Mouse (Mus musculus) hindbrain, postnatal 0 days (tissue): ENCODE measurements at regions not wholly inside any gene's neighbourhood (a gene's known extent, or its start where the extent isn't known, plus 50 kb on each side); places are given as distances from the start of the nearest gene placed in this dataset.

ENCODE experiments used
- ATAC-seq: fragments of 200-750 bp; cut with Nextera tagmentation; 2 replicates; pipeline ENCODE4 v1.8.0; 2017; ENCODE audit warnings: mild to moderate bottlenecking, moderate TSS enrichment, moderate library complexity
- DNase-seq: peaks from one replicate; pipeline ENCODE4 v3.0.0-alpha.2; 2015; ENCODE audit warnings: low spot score
- H3K27ac ChIP-seq: fragments of 300-500 bp; sonication (generic); 2 replicates; pipeline ENCODE4 v1.5.1; 2014; ENCODE audit warnings: mild to moderate bottlenecking
- H3K27me3 ChIP-seq: fragments of 300-500 bp; sonication (generic); 2 replicates; pipeline ENCODE4 v1.6.1; 2014; ENCODE audit warnings: low read length, mixed read lengths; ENCODE audit not compliant: insufficient read depth
- H3K36me3 ChIP-seq: fragments of 300-500 bp; sonication (generic); 2 replicates; pipeline ENCODE4 v1.6.1; 2014; ENCODE audit warnings: low read length, mixed read lengths; ENCODE audit not compliant: insufficient read depth
- H3K4me1 ChIP-seq: fragments of 300-500 bp; sonication (generic); 2 replicates; pipeline ENCODE4 v1.6.1; 2014; ENCODE audit warnings: antibody characterized with exemption, low read length, mixed read lengths; ENCODE audit not compliant: insufficient read depth
- H3K4me2 ChIP-seq: fragments of 300-500 bp; sonication (generic); 2 replicates; pipeline ENCODE4 v1.6.1; 2014; ENCODE audit warnings: low read depth, mild to moderate bottlenecking, low read length, moderate library complexity, mixed read lengths
- H3K4me3 ChIP-seq: fragments of 300-500 bp; sonication (generic); 2 replicates; pipeline ENCODE4 v1.5.1; 2014; ENCODE audit warnings: low read length
- H3K9ac ChIP-seq: fragments of 300-500 bp; sonication (generic); replicated peaks from 2 replicates; pipeline ENCODE4 v1.6.1; 2014; ENCODE audit warnings: mild to moderate bottlenecking, low read length, moderate library complexity, mixed read lengths
- H3K9me3 ChIP-seq: fragments of 300-500 bp; sonication (generic); 2 replicates; pipeline ENCODE4 v1.6.1; 2016; ENCODE audit warnings: low read length, mixed read lengths
- CTCF ChIP-seq: IDR thresholded peaks from 2 replicates; pipeline ENCODE4 v1.5.1; 2016; ENCODE audit warnings: antibody characterized with exemption, control low read depth, low read depth
- WGBS: fragments of 180-500 bp; shearing (Covaris S2); extraction: QIAGEN DNeasy Blood & Tissue Kit; methylation state at CpG from one replicate; pipeline ENCODE4 v1.1.7; 2014; 5-methylcytosine and 5-hydroxymethylcytosine counted together

- TF ChIP-seq CTCF: no peak
- H3K4me2 ChIP-seq: no peak overlapping the region
- H3K9ac ChIP-seq: no peak overlapping the region
- no peak overlapping the region for H3K4me3 ChIP-seq
- H3K9me3 ChIP-seq: no peaks in the 10 kb centered on the region
- no peak for ATAC-seq
- H3K27me3 ChIP-seq: no peaks in the 10 kb centered on the region
- no peaks in the 10 kb centered on the region for H3K36me3 ChIP-seq
- no peak for DNase-seq
- 47% methylated on average over 4 of the region's 4 CpGs for WGBS
- no peak overlapping the region for H3K27ac ChIP-seq
- no peaks in the 10 kb centered on the region for H3K4me1 ChIP-seq
These were observed 200.6 kb upstream of the Tas2r119 start for GRCm38 (mm10) chr15:31976461-31976860.

GRCm38 (mm10) chr15:31977563-31977962, 199.5 kb upstream of the Tas2r119 start:
- no peak overlapping the region for H3K27ac ChIP-seq
- no peak overlapping the region for H3K4me2 ChIP-seq
- H3K9me3 ChIP-seq: no peaks in the 10 kb centered on the region
- DNase-seq (no peak), ATAC-seq (no peak)
- H3K27me3 ChIP-seq: no peaks in the 10 kb centered on the region
- WGBS: 86% methylated on average over 3 of the region's 3 CpGs
- no peaks in the 10 kb centered on the region for H3K4me1 ChIP-seq
- H3K9ac ChIP-seq: no peak overlapping the region
- no peak for TF ChIP-seq CTCF
- H3K4me3 ChIP-seq: no peak overlapping the region
- H3K36me3 ChIP-seq: no peaks in the 10 kb centered on the region

- Histone ChIP-seq H3K9me3 (no peaks in the 10 kb centered on the region), H3K4me1 (no peaks in the 10 kb centered on the region), H3K27ac (no peak overlapping the region), H3K9ac (no peak overlapping the region), H3K27me3 (no peaks in the 10 kb centered on the region), H3K36me3 (no peaks in the 10 kb centered on the region), H3K4me3 (no peak overlapping the region), H3K4me2 (no peak overlapping the region)
- WGBS: 76% methylated on average over 7 of the region's 7 CpGs
- TF ChIP-seq CTCF: no peak
- no peak for DNase-seq
- no peak for ATAC-seq
These were observed 197.1 kb upstream of the Tas2r119 start for GRCm38 (mm10) chr15:31979961-31980360.

GRCm38 (mm10) chr15:31980791-31981190, 196.3 kb upstream of the Tas2r119 start:
- no peak overlapping the region for H3K4me2 ChIP-seq
- no peaks in the 10 kb centered on the region for H3K27me3 ChIP-seq
- ATAC-seq (no peak), DNase-seq (no peak)
- no peak overlapping the region for H3K9ac ChIP-seq
- H3K9me3 ChIP-seq: no peaks in the 10 kb centered on the region
- H3K27ac ChIP-seq: no peak overlapping the region
- no peak for TF ChIP-seq CTCF
- no peaks in the 10 kb centered on the region for H3K4me1 ChIP-seq
- WGBS: 100% methylated on average over 1 of the region's 1 CpGs
- H3K36me3 ChIP-seq: no peaks in the 10 kb centered on the region
- no peak overlapping the region for H3K4me3 ChIP-seq

- no peak for TF ChIP-seq CTCF
- Histone ChIP-seq H3K27me3 (no peaks in the 10 kb centered on the region), H3K9me3 (no peaks in the 10 kb centered on the region), H3K9ac (no peak overlapping the region), H3K36me3 (no peaks in the 10 kb centered on the region), H3K4me3 (no peak overlapping the region), H3K4me1 (no peaks in the 10 kb centered on the region; the same call in 1 of the 2 replicates), H3K4me2 (no peak overlapping the region), H3K27ac (no peak overlapping the region)
- 69% methylated on average over 3 of the region's 3 CpGs for WGBS
- no peak for DNase-seq
- ATAC-seq: no peak
These were observed 189.8 kb upstream of the Tas2r119 start for GRCm38 (mm10) chr15:31987291-31987690.

GRCm38 (mm10) chr15:31989093-31989492, 188.0 kb upstream of the Tas2r119 start:
- Histone ChIP-seq H3K27ac (no peak overlapping the region), H3K9me3 (no peaks in the 10 kb centered on the region), H3K4me2 (no peak overlapping the region), H3K36me3 (no peaks in the 10 kb centered on the region), H3K27me3 (no peaks in the 10 kb centered on the region), H3K4me1 (no peaks in the 10 kb centered on the region; the same call in 1 of the 2 replicates), H3K4me3 (no peak overlapping the region), H3K9ac (no peak overlapping the region)
- ATAC-seq (no peak), DNase-seq (no peak)
- TF ChIP-seq CTCF: no peak
- WGBS: 59% methylated on average over 2 of the region's 2 CpGs

GRCm38 (mm10) chr15:31989593-31990290, 187.3 kb upstream of the Tas2r119 start:
- Histone ChIP-seq H3K27ac (no peak overlapping the region), H3K4me1 (no peaks in the 10 kb centered on the region; the same call in 1 of the 2 replicates), H3K4me3 (no peak overlapping the region), H3K9ac (no peak overlapping the region), H3K36me3 (no peaks in the 10 kb centered on the region), H3K9me3 (no peaks in the 10 kb centered on the region), H3K4me2 (no peak overlapping the region), H3K27me3 (no peaks in the 10 kb centered on the region)
- TF ChIP-seq CTCF: no peak
- 26% methylated on average over 6 of the region's 6 CpGs for WGBS
- ATAC-seq (peak; percentile 95), DNase-seq (peak; percentile 84)
